Comparison of ENCODE assay signal across 29 mouse cellular contexts in genomic region chr14:58068641-58069040, GRCm38 (mm10). TPM values are rescaled to one million over a fixed set of nuclear protein-coding genes. Genes with fewer than 3 reads are reported as not detected.
DNase-seq lines count a peak whose midpoint lies in the region; ATAC-seq and TF ChIP-seq lines count a peak whose summit lies in the region.
"Had no signal": no experiment of that assay in that cellular context is flagged by ENCODE, and none has a peak within 500 bp of the region (broad histone marks: within the 10 kb centered on the region; RNA-seq: fewer than 3 reads in every experiment).

No protein-coding gene starts in this region.

- peaks cover 63% of the 10 kb centered on the region for H3K27me3 ChIP-seq in lung, embryonic 14.5 days (ENCODE audit: insufficient read depth, low read length)
- no peaks in the 10 kb centered on the region for H3K27me3 ChIP-seq in stomach, postnatal 0 days (ENCODE audit: control insufficient read depth, insufficient read depth, low read length)

- TF ChIP-seq EP300 in stomach, postnatal 0 days (optimal IDR thresholded peaks at IDR 0.05), result no peak

- H3K9ac ChIP-seq in lung, embryonic 14.5 days, result no peak overlapping the region
- no peak overlapping the region for H3K9ac ChIP-seq in stomach, postnatal 0 days (ENCODE audit: low read length)
- H3K9ac ChIP-seq: forebrain, postnatal 0 days; heart, embryonic 13.5 days; liver, embryonic 13.5 days; lung, embryonic 15.5 days; midbrain, embryonic 13.5 days; stomach, embryonic 15.5 days had no signal

- 54% methylated on average over 1 of the region's 1 CpGs for WGBS in lung, embryonic 14.5 days
- 71% methylated on average over 1 of the region's 1 CpGs for WGBS in lung, adult 2 months
- WGBS in stomach, postnatal 0 days, result 45% methylated on average over 1 of the region's 1 CpGs

- TF ChIP-seq POLR2A in lung, adult 2 months (IDR thresholded peaks at IDR 0.05; ENCODE audit: borderline replicate concordance, extremely low read depth, low read depth, low read length), result no peak

- H3K4me3 ChIP-seq in lung, embryonic 14.5 days (ENCODE audit: low read depth, low read length), result no peak overlapping the region
- H3K4me3 ChIP-seq in lung, adult 2 months (replicated peaks; ENCODE audit: extremely low read depth, low read depth, low read length), result no peak overlapping the region
- H3K4me3 ChIP-seq in stomach, postnatal 0 days (ENCODE audit: low read depth, low read length), result no peak overlapping the region
- no peak overlapping the region for H3K4me3 ChIP-seq in left cerebral cortex, adult 2 months
- H3K4me3 ChIP-seq: heart, embryonic 13.5 days; liver, embryonic 13.5 days; lung, embryonic 15.5 days; megakaryocyte, embryonic 14.5 days; midbrain, embryonic 13.5 days; stomach, embryonic 15.5 days had no signal

- no peak for TF ChIP-seq CTCF in lung, embryonic 14.5 days (IDR thresholded peaks at IDR 0.05; ENCODE audit: low read depth)
- TF ChIP-seq CTCF in lung, adult 2 months (IDR thresholded peaks at IDR 0.05; ENCODE audit: insufficient read depth, low read length), result no peak
- no peak for TF ChIP-seq CTCF in stomach, postnatal 0 days (IDR thresholded peaks at IDR 0.05; ENCODE audit: low read depth)
- no peak for TF ChIP-seq CTCF in left cerebral cortex, adult 2 months (IDR thresholded peaks at IDR 0.05)

- DNase-seq in cerebellum, adult 9-10 months, result peak; percentile 4
- no peak for DNase-seq in cerebellum, adult 8-10 months
- peak; percentile 14 for DNase-seq in lung, embryonic 14.5 days
- DNase-seq in lung, adult 2 months, result no peak
- peak; percentile 30 for DNase-seq in adrenal gland, postnatal 25 days
- peak; percentile 12 for DNase-seq in stomach, postnatal 0 days (ENCODE audit: low spot score)
- DNase-seq in left cerebral cortex, adult 2 months (ENCODE audit: extremely low spot score in 1 of 2, low spot score in 2 of 2), result no peak
- DNase-seq in urinary bladder, postnatal 4 days (ENCODE audit: low spot score in 2 of 2), result no peak
- DNase-seq: B cell, adult 2 months; cerebellum, postnatal 14 days; forebrain, postnatal 0 days; gastrocnemius, postnatal 25 days; heart, adult 18-20 months; heart, postnatal 14 days; layer of hippocampus, postnatal 36 days; liver, embryonic 13.5 days; lung, postnatal 36 days; right cerebral cortex, postnatal 25 days; thymus, adult 18-20 months; thymus, postnatal 36 days had no signal

- H3K9me3 ChIP-seq in lung, embryonic 14.5 days (ENCODE audit: low read depth, low read length), result no peaks in the 10 kb centered on the region
- H3K9me3 ChIP-seq in stomach, postnatal 0 days (ENCODE audit: control insufficient read depth, low read length), result no peaks in the 10 kb centered on the region
- H3K9me3 ChIP-seq: heart, embryonic 13.5 days; liver, embryonic 13.5 days; lung, embryonic 15.5 days; midbrain, embryonic 13.5 days; stomach, embryonic 15.5 days had no signal

- ATAC-seq in lung, embryonic 14.5 days (ENCODE audit: insufficient read depth), result no peak
- no peak for ATAC-seq in stomach, postnatal 0 days (ENCODE audit: low FRiP score, low TSS enrichment)
- ATAC-seq: activated CD4-positive, CD25-positive, alpha-beta regulatory T cell, adult 4 months; forebrain, postnatal 0 days; midbrain, embryonic 13.5 days had no signal

- H3K36me3 ChIP-seq in lung, embryonic 14.5 days (ENCODE audit: insufficient read depth), result no peaks in the 10 kb centered on the region
- no peaks in the 10 kb centered on the region for H3K36me3 ChIP-seq in stomach, postnatal 0 days (ENCODE audit: control insufficient read depth, insufficient read depth, low read length)
- H3K36me3 ChIP-seq: G1E; heart, embryonic 13.5 days; liver, embryonic 13.5 days; lung, embryonic 15.5 days; midbrain, embryonic 13.5 days; stomach, embryonic 15.5 days had no signal

- intact Hi-C loops in left cerebral cortex, adult 2 months (cut with DNase I), result no loop called here

- H3K27ac ChIP-seq in lung, embryonic 14.5 days (ENCODE audit: low read depth), result no peak overlapping the region
- H3K27ac ChIP-seq in stomach, postnatal 0 days (replicated peaks), result no peak overlapping the region
- no peak overlapping the region for H3K27ac ChIP-seq in left cerebral cortex, adult 2 months
- H3K27ac ChIP-seq: heart, embryonic 13.5 days; kidney, postnatal 0 days; liver, embryonic 13.5 days; lung, embryonic 15.5 days; midbrain, embryonic 13.5 days; stomach, embryonic 15.5 days had no signal

- no peaks in the 10 kb centered on the region for H3K4me1 ChIP-seq in lung, embryonic 14.5 days (ENCODE audit: insufficient read depth)
- peaks cover 11% of the 10 kb centered on the region; the same call in 1 of the 2 replicates for H3K4me1 ChIP-seq in lung, adult 2 months (ENCODE audit: control insufficient read depth, insufficient read depth, low read length)
- H3K4me1 ChIP-seq in stomach, postnatal 0 days (replicated peaks; ENCODE audit: control insufficient read depth, insufficient read depth), result 0 out of 2 replicates have a peak, but pooled peaks cover 2% of the 10 kb centered on the region

- H3K4me2 ChIP-seq in lung, embryonic 14.5 days, result no peak overlapping the region
- H3K4me2 ChIP-seq in stomach, postnatal 0 days (replicated peaks; ENCODE audit: low read depth), result no peak overlapping the region
- H3K4me2 ChIP-seq: heart, embryonic 13.5 days; liver, embryonic 13.5 days; lung, embryonic 15.5 days; midbrain, embryonic 13.5 days; stomach, embryonic 15.5 days had no signal

RNA-seq across cellular contexts. Expression of gene Fgf9, which starts 1.7 kb away (rescaled TPM):
- 7.8 and 9.1 TPM in 2 replicates for polyA plus RNA-seq in lung, embryonic 14.5 days (2014; fragmentation: Nextera tagmentation; extraction: Ambion mirVana)
- polyA plus RNA-seq in lung, adult 2 months (2012; rRNA removed), result 0.20 TPM in 2 replicates
- 21.3 and 27.9 TPM in 2 replicates for total RNA-seq in adrenal gland, postnatal 25 days (2021)
- polyA plus RNA-seq in stomach, postnatal 0 days (2015; fragmentation: Nextera tagmentation; extraction: Ambion mirVana), result 5.9 and 6.3 TPM in 2 replicates
- 10 to 100 TPM; 23.8 to 25.0 TPM for total RNA-seq in left cerebral cortex, adult 2 months (2021)
- total RNA-seq: monocyte, adult 5-6 weeks had no signal
- polyA plus RNA-seq: G1E had no signal

Comparison
In these comparisons a context has a peak if more than half of its experiments do, and no peak if none do; other contexts are left out.
1. DNase-seq: peak in cerebellum, adult 9-10 months (single experiment), lung, embryonic 14.5 days (single experiment), adrenal gland, postnatal 25 days (single experiment) and stomach, postnatal 0 days (single experiment); none in cerebellum, adult 8-10 months (single experiment), lung, adult 2 months (single experiment), left cerebral cortex, adult 2 months (0 of 2) and urinary bladder, postnatal 4 days (0 of 2).